8 mouse cellular contexts compared by ENCODE assay signal in the genomic region with DNA sequence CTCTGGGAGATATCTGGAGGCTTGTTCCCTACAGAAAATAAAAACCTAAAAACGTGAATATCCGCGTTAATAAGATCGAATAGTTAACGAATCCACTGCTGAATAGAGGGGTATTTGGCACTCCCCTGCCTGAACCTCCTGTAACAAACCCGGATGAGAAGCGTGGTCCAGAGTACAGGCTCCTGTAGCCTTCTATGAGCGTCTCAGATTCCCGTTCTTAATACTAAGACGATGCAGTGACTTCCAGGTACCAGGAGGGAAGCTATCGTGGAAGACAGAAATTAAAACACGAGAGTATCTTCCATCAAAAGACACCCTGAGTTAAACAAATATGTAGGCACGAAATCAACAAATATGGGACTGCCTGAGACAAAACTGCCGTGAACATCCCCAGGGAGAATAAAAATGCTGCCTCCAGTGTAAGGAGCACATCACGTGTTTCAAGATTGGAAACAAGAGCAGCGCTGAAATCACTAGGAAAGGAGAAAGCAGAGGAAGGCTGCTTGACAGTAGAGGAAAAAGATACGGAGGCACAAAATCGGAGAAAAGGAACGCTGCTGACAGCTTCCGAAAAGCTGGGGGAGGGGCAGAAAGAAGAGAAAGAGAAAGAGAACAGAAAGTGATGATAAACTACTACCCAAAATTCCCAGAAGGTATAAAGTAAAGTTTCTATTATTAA.
A peak's percentile ranks its signal among the peaks of the same experiment; 100 is the strongest.
DNase-seq lines count a peak whose midpoint lies in the region; ATAC-seq and TF ChIP-seq lines count a peak whose summit lies in the region.

No protein-coding gene starts in this region.

- WGBS in embryonic facial prominence, embryonic 13.5 days: 68% methylated on average over 20 of the region's 20 CpGs
- 86% methylated on average over 20 of the region's 20 CpGs for WGBS in embryonic facial prominence, embryonic 10.5 days
- WGBS in cerebellum, adult 2 months: 34% methylated on average over 20 of the region's 20 CpGs
- WGBS in intestine, embryonic 14.5 days: 75% methylated on average over 20 of the region's 20 CpGs

- no peaks in the 10 kb centered on the region for H3K36me3 ChIP-seq in embryonic facial prominence, embryonic 13.5 days
- no peaks in the 10 kb centered on the region for H3K36me3 ChIP-seq in embryonic facial prominence, embryonic 10.5 days (replicated peaks)
- H3K36me3 ChIP-seq in intestine, embryonic 14.5 days (ENCODE audit: control insufficient read depth, insufficient read depth, low read length): no peaks in the 10 kb centered on the region

- no peak overlapping the region for H3K27ac ChIP-seq in embryonic facial prominence, embryonic 13.5 days
- H3K27ac ChIP-seq in embryonic facial prominence, embryonic 10.5 days (replicated peaks): no peak overlapping the region
- H3K27ac ChIP-seq in cerebellum, adult 2 months (ENCODE audit: insufficient read depth, low read length): no peak overlapping the region
- peak overlapping the region; percentile 20; the same call in 1 of the 2 replicates for H3K27ac ChIP-seq in intestine, embryonic 14.5 days (ENCODE audit: low read depth)

- no peak for DNase-seq in embryonic facial prominence, embryonic 10.5 days (ENCODE audit: low spot score)
- peak; percentile 14 to 30 for DNase-seq in left cerebral cortex, postnatal 14 days (ENCODE audit: low spot score in 2 of 2)
- DNase-seq in left cerebral cortex, postnatal 10 days (ENCODE audit: extremely low spot score in 1 of 2, low spot score in 2 of 2): no peak
- peak; percentile 24 to 33 for DNase-seq in cerebellum, adult 2 months
- no peak for DNase-seq in intestine, embryonic 14.5 days (ENCODE audit: low spot score)
- no peak for DNase-seq in spleen, adult 12 weeks (ENCODE audit: low spot score)
- DNase-seq in urinary bladder, postnatal 14 days (ENCODE audit: low spot score): no peak

- H3K27me3 ChIP-seq in embryonic facial prominence, embryonic 13.5 days: no peaks in the 10 kb centered on the region
- H3K27me3 ChIP-seq in embryonic facial prominence, embryonic 10.5 days (replicated peaks; ENCODE audit: low read depth, poor library complexity, severe bottlenecking): no peaks in the 10 kb centered on the region
- H3K27me3 ChIP-seq in cerebellum, adult 2 months (ENCODE audit: control insufficient read depth, insufficient read depth, low read length): no peaks in the 10 kb centered on the region
- no peaks in the 10 kb centered on the region for H3K27me3 ChIP-seq in intestine, embryonic 14.5 days (replicated peaks; ENCODE audit: control insufficient read depth, insufficient read depth, low read length)

- peaks cover 5% of the 10 kb centered on the region; the same call in 1 of the 2 replicates for H3K4me1 ChIP-seq in embryonic facial prominence, embryonic 13.5 days
- H3K4me1 ChIP-seq in embryonic facial prominence, embryonic 10.5 days: no peaks in the 10 kb centered on the region
- H3K4me1 ChIP-seq in cerebellum, adult 2 months (ENCODE audit: control insufficient read depth, insufficient read depth, low read length): no peaks in the 10 kb centered on the region
- H3K4me1 ChIP-seq in intestine, embryonic 14.5 days (replicated peaks; ENCODE audit: control insufficient read depth, insufficient read depth, low read length): no peaks in the 10 kb centered on the region

- H3K4me3 ChIP-seq in embryonic facial prominence, embryonic 13.5 days: peak overlapping the region; percentile 7; the same call in 1 of the 2 replicates
- H3K4me3 ChIP-seq in embryonic facial prominence, embryonic 10.5 days: no peak overlapping the region
- H3K4me3 ChIP-seq in cerebellum, adult 2 months (replicated peaks; ENCODE audit: insufficient read depth, low read depth, low read length): peak overlapping the region; percentile 48
- H3K4me3 ChIP-seq in intestine, embryonic 14.5 days (ENCODE audit: low read depth, low read length): no peak overlapping the region

- TF ChIP-seq CTCF in cerebellum, adult 2 months (IDR thresholded peaks at IDR 0.05; ENCODE audit: borderline replicate concordance, insufficient read depth, low read depth, low read length): no peak

- no peak for ATAC-seq in embryonic facial prominence, embryonic 13.5 days (ENCODE audit: insufficient number of reproducible peaks, insufficient read depth, low FRiP score, low TSS enrichment, low read depth)
- no peak for ATAC-seq in intestine, embryonic 14.5 days (replicated peaks; ENCODE audit: low FRiP score, low TSS enrichment, low read depth)

- intact Hi-C loops in left cerebral cortex, postnatal 14 days (cut with DNase I): no loop called here
- intact Hi-C loops in left cerebral cortex, postnatal 10 days (cut with DNase I): no loop called here

- H3K9me3 ChIP-seq in embryonic facial prominence, embryonic 13.5 days: no peaks in the 10 kb centered on the region
- H3K9me3 ChIP-seq in embryonic facial prominence, embryonic 10.5 days: peaks cover 9% of the 10 kb centered on the region; the same call in 1 of the 2 replicates
- H3K9me3 ChIP-seq in intestine, embryonic 14.5 days (ENCODE audit: control insufficient read depth, low read length): 0 out of 2 replicates have a peak, but pooled peaks cover 5% of the 10 kb centered on the region

- no peak for TF ChIP-seq POLR2A in cerebellum, adult 2 months (IDR thresholded peaks at IDR 0.05; ENCODE audit: borderline replicate concordance, insufficient read depth, low read length)

- H3K9ac ChIP-seq in embryonic facial prominence, embryonic 13.5 days: no peak overlapping the region
- H3K9ac ChIP-seq in intestine, embryonic 14.5 days (ENCODE audit: low read length): no peak overlapping the region

- H3K4me2 ChIP-seq in embryonic facial prominence, embryonic 13.5 days: peak overlapping the region; percentile 43
- H3K4me2 ChIP-seq in intestine, embryonic 14.5 days (ENCODE audit: low read length): peak overlapping the region; percentile 40

Comparison
In these comparisons a context has a peak if more than half of its experiments do, and no peak if none do; other contexts are left out.
1. H3K4me3 ChIP-seq: peak in embryonic facial prominence, embryonic 13.5 days (single experiment) and cerebellum, adult 2 months (single experiment); none in embryonic facial prominence, embryonic 10.5 days (single experiment) and intestine, embryonic 14.5 days (single experiment).
2. DNase-seq: peak in left cerebral cortex, postnatal 14 days (2 of 2) and cerebellum, adult 2 months (2 of 2); none in embryonic facial prominence, embryonic 10.5 days (single experiment), left cerebral cortex, postnatal 10 days (0 of 2), intestine, embryonic 14.5 days (single experiment), spleen, adult 12 weeks (single experiment) and urinary bladder, postnatal 14 days (single experiment).